Mouse (Mus musculus): ENCODE results near the gene Tex12.

DNA sequence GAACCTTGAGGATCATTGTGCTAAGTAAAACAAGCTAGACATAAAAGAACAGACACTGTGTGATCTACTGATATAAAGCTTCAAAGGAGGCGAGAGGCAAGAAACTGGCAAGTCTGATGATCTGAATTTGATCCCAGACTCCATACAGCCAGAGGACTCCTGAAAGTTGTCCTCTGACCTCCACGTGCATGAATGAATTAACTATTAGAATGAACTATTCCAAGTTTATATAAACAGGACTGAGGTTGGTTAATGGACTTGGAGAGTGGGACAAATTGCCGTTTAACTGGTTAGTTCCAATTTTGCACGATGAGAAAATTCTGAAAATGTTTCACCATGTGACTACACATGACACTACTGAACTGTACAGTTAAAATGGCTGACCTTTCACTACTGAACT, 12.2 kb downstream of the Tex12 start:
- TF ChIP-seq EP300 (IDR thresholded peaks at IDR 0.05; ENCODE audit: low read depth in 1 of 2, low read length in 2 of 2), result no peak
- no peak for TF ChIP-seq POLR2A (IDR thresholded peaks at IDR 0.05; ENCODE audit: control insufficient read depth in 1 of 2, insufficient read depth in 1 of 2, low read depth in 1 of 2, low read length in 2 of 2, poor library complexity in 1 of 2)
- TF ChIP-seq CTCF (IDR thresholded peaks at IDR 0.05 in 2 of 3, conservative IDR thresholded peaks at IDR 0.05 in 1 of 3; ENCODE audit: control insufficient read depth in 1 of 3, insufficient read depth in 1 of 3, low read depth in 2 of 3, low read length in 3 of 3, poor library complexity in 1 of 3, severe bottlenecking in 1 of 3), result no peak
- TF ChIP-seq POLR2AphosphoS5 (IDR thresholded peaks at IDR 0.05; ENCODE audit: borderline replicate concordance, low read depth, low read length), result no peak
- no peak for TF ChIP-seq USF1 (IDR thresholded peaks at IDR 0.05; ENCODE audit: low read depth, low read length)
- TF ChIP-seq HCFC1 (IDR thresholded peaks at IDR 0.05; ENCODE audit: low read depth, low read length), result no peak
- TF ChIP-seq RAD21 (IDR thresholded peaks at IDR 0.05; ENCODE audit: low read depth, low read length), result no peak
- no peak for TF ChIP-seq KAT2A (conservative IDR thresholded peaks at IDR 0.05; ENCODE audit: low read depth, low read length)
- TF ChIP-seq MAX (IDR thresholded peaks at IDR 0.05; ENCODE audit: low read length), result no peak
- no peak for TF ChIP-seq E2F4 (IDR thresholded peaks at IDR 0.05; ENCODE audit: borderline replicate concordance, low read depth, low read length)
- TF ChIP-seq MYC (IDR thresholded peaks at IDR 0.05; ENCODE audit: low read depth, low read length), result no peak
- no peak for TF ChIP-seq ZC3H11A (IDR thresholded peaks at IDR 0.05; ENCODE audit: low read depth, low read length)
